Mouse (Mus musculus) testis, adult 2 months (tissue): ENCODE results near the gene Maml1.

ENCODE experiments used
- CTCF ChIP-seq: fragments of 200-500 bp; IDR thresholded peaks from 2 replicates; pipeline ENCODE4 v1.5.1; 2012; ENCODE audit warnings: low read depth, mild to moderate bottlenecking, inconsistent platforms, low read length, moderate library complexity; ENCODE audit not compliant: control insufficient read depth, insufficient read depth, insufficient replicate concordance
- POLR2A ChIP-seq: fragments of 200-500 bp; IDR thresholded peaks from 2 replicates; pipeline ENCODE4 v1.6.1; 2012; ENCODE audit warnings: low read depth, mild to moderate bottlenecking, inconsistent platforms, low read length, moderate library complexity; ENCODE audit not compliant: control insufficient read depth

DNA sequence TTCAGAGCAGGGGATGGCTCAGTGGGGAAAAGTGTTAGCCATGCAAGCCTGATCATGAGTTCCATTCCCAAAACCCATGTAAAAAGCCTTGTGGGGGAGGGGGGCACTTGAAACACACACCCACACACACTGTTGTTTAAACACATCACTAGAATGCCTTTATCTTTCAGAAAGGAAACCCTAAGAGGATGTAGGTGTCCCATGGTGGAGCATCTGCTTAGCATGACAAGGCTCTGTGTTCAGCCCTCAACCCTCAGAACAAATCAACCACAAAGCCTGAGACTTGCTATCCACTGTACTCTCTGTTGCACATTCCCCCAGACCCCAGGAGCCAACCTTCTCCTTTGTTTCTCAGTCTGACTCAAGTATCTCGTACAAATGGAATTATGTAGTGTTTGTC, 12.1 kb downstream of the Maml1 start:
- TF ChIP-seq CTCF (no peak), POLR2A (no peak)
